Mouse (Mus musculus): ENCODE data around the gene Bnip1. TPM values are rescaled to one million over a fixed set of nuclear protein-coding genes. Genes with fewer than 3 reads are reported as not detected.

Gene Bnip1
- polyA plus RNA-seq, 1 experiment from 2014 or later = 28.6 TPM

Other genes with a start within 250 kb of the Bnip1 start
- gene Ergic1, start 219.6 kb upstream of the Bnip1 start, polyA plus RNA-seq (2015; fragmentation: Nextera tagmentation; extraction: Ambion mirVana) = 35.2 and 37.0 TPM in 2 replicates
- gene Dusp1, start 218.9 kb upstream of the Bnip1 start, polyA plus RNA-seq (2015; fragmentation: Nextera tagmentation; extraction: Ambion mirVana) = 22.2 and 27.8 TPM in 2 replicates
- 192 and 194 TPM in 2 replicates for gene Atp6v0e, start 117.8 kb upstream of the Bnip1 start, polyA plus RNA-seq (2015; fragmentation: Nextera tagmentation; extraction: Ambion mirVana)
- gene Crebrf, start 65.4 kb upstream of the Bnip1 start, polyA plus RNA-seq (2015; fragmentation: Nextera tagmentation; extraction: Ambion mirVana) = 2.2 and 2.3 TPM in 2 replicates
- gene Nkx2-5, start 63.9 kb downstream of the Bnip1 start, polyA plus RNA-seq (2015; fragmentation: Nextera tagmentation; extraction: Ambion mirVana) = 0.90 TPM in 1 of 2 replicates, not detected in the other
- gene Kifc5b, start 136.0 kb downstream of the Bnip1 start, polyA plus RNA-seq (2015; fragmentation: Nextera tagmentation; extraction: Ambion mirVana) = 4.7 and 5.2 TPM in 2 replicates
- 1.4 and 1.6 TPM in 2 replicates for gene Phf1, start 152.0 kb downstream of the Bnip1 start, polyA plus RNA-seq (2015; fragmentation: Nextera tagmentation; extraction: Ambion mirVana)
- 111 and 118 TPM in 2 replicates for gene Cuta, start 158.5 kb downstream of the Bnip1 start, polyA plus RNA-seq (2015; fragmentation: Nextera tagmentation; extraction: Ambion mirVana)
- gene Syngap1, start 160.2 kb downstream of the Bnip1 start, polyA plus RNA-seq (2015; fragmentation: Nextera tagmentation; extraction: Ambion mirVana) = 0.25 and 0.44 TPM in 2 replicates
- 6.3 and 7.0 TPM in 2 replicates for gene Zbtb9, start 192.1 kb downstream of the Bnip1 start, polyA plus RNA-seq (2015; fragmentation: Nextera tagmentation; extraction: Ambion mirVana)
- 2.4 and 3.0 TPM in 2 replicates for gene Bak1, start 247.9 kb downstream of the Bnip1 start, polyA plus RNA-seq (2015; fragmentation: Nextera tagmentation; extraction: Ambion mirVana)